10 mouse cellular contexts compared by ENCODE assay signal in the genomic region with DNA sequence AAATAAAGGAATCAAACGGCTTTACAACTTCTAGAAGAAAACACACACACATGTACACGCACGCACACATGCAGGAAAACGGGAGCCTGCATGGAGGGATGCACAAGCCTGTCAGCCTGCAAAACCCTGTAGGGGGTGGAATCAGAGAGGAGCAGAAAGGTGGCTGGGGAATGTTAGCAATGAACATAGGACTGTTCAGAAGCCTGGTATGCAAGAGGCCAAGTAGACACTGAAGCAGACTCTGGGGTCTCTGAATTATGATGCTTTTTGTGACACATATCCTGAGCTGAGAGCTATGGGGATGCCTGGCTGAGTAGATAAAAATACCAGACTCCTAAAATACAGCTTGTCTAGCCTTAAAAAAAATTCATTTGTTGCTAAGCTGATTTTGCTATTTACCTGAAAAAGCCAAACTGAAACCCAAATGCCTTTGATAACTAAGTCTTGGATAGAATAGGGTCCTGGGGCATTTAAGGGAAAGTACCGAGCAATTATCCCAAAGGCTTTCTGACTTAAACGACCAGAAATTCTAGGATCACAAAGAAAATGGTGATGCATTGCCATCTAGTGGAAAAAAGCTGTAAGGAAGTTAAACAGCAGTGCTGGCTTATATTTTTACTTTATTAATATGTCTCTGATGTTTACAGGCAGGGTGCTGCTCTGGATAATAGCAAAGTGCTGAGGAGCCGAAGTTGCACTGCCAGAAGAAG. TPM values are rescaled to one million over a fixed set of nuclear protein-coding genes. Genes with fewer than 3 reads are reported as not detected.
DNase-seq lines count a peak whose midpoint lies in the region; ATAC-seq and TF ChIP-seq lines count a peak whose summit lies in the region.
"Had no signal": no experiment of that assay in that cellular context is flagged by ENCODE, and none has a peak within 500 bp of the region (broad histone marks: within the 10 kb centered on the region; RNA-seq: fewer than 3 reads in every experiment).

No protein-coding gene starts in this region.

- H3K4me1 ChIP-seq in cortical plate, adult 2 months (ENCODE audit: control insufficient read depth, insufficient read depth, low read length) = peaks cover 11% of the 10 kb centered on the region; the same call in 1 of the 2 replicates
- no peaks in the 10 kb centered on the region for H3K4me1 ChIP-seq in neural tube, embryonic 12.5 days
- H3K4me1 ChIP-seq: liver, embryonic 13.5 days had no signal

- H3K4me3 ChIP-seq in cortical plate, adult 2 months (ENCODE audit: insufficient read depth, low read length) = no peak overlapping the region
- H3K4me3 ChIP-seq in neural tube, embryonic 12.5 days = no peak overlapping the region
- H3K4me3 ChIP-seq: embryonic facial prominence, embryonic 12.5 days; liver, embryonic 13.5 days had no signal

- ATAC-seq in neural tube, embryonic 12.5 days (ENCODE audit: low FRiP score, low read depth) = peak; percentile 30; the same call in 1 of the 2 replicates

- H3K27ac ChIP-seq in cortical plate, adult 2 months (ENCODE audit: insufficient read depth, low read length) = no peak overlapping the region
- no peak overlapping the region for H3K27ac ChIP-seq in neural tube, embryonic 12.5 days
- H3K27ac ChIP-seq: embryonic facial prominence, embryonic 12.5 days; liver, embryonic 13.5 days had no signal

- 47% methylated on average over 7 of the region's 7 CpGs for WGBS in neural tube, embryonic 12.5 days

- peak; percentile 31 for DNase-seq in layer of hippocampus, adult 9-10 months (ENCODE audit: low spot score)
- no peak for DNase-seq in layer of hippocampus, postnatal 10 days (ENCODE audit: low spot score in 2 of 2)
- DNase-seq in R1 (ENCODE audit: low read depth, low spot score) = peak; percentile 34
- DNase-seq in kidney, postnatal 14 days = peak; percentile 41
- no peak for DNase-seq in ovary, postnatal 10 days (ENCODE audit: low spot score)
- DNase-seq in thymus, postnatal 4 days = no peak
- DNase-seq: liver, embryonic 13.5 days had no signal

- H3K4me2 ChIP-seq in neural tube, embryonic 12.5 days (replicated peaks) = no peak overlapping the region
- H3K4me2 ChIP-seq: embryonic facial prominence, embryonic 12.5 days; liver, embryonic 13.5 days had no signal

- H3K9me3 ChIP-seq in neural tube, embryonic 12.5 days = no peaks in the 10 kb centered on the region
- H3K9me3 ChIP-seq: embryonic facial prominence, embryonic 12.5 days; liver, embryonic 13.5 days had no signal

- H3K36me3 ChIP-seq in neural tube, embryonic 12.5 days = no peaks in the 10 kb centered on the region
- H3K36me3 ChIP-seq: embryonic facial prominence, embryonic 12.5 days; liver, embryonic 13.5 days had no signal

- H3K9ac ChIP-seq in neural tube, embryonic 12.5 days = no peak overlapping the region
- H3K9ac ChIP-seq: embryonic facial prominence, embryonic 12.5 days; liver, embryonic 13.5 days had no signal

- 0 out of 2 replicates have a peak, but pooled peaks have one; percentile 18 for TF ChIP-seq CTCF in cortical plate, adult 2 months (IDR thresholded peaks at IDR 0.05; ENCODE audit: extremely low read depth, insufficient read depth, low read length)

- no peaks in the 10 kb centered on the region for H3K27me3 ChIP-seq in neural tube, embryonic 12.5 days (replicated peaks)
- H3K27me3 ChIP-seq: embryonic facial prominence, embryonic 12.5 days; liver, embryonic 13.5 days had no signal

- TF ChIP-seq POLR2A in cortical plate, adult 2 months (IDR thresholded peaks at IDR 0.05; ENCODE audit: extremely low read depth, insufficient read depth, low read length) = no peak

RNA-seq across cellular contexts. Expression of a gene that starts 12.4 kb away (rescaled TPM):
- not detected for total RNA-seq in layer of hippocampus, postnatal 10 days (2021)
- 0.13 TPM in 1 of 2 replicates, not detected in the other for polyA plus RNA-seq in cortical plate, adult 2 months (2012; rRNA removed)
- polyA plus RNA-seq in neural tube, embryonic 12.5 days (2016; fragmentation: Nextera tagmentation; extraction: Ambion mirVana) = not detected in 2 replicates
- polyA plus RNA-seq: embryonic facial prominence, embryonic 12.5 days; liver, embryonic 13.5 days had no signal

RNA-seq across cellular contexts. Expression of a gene that starts 31.6 kb away (rescaled TPM):
- 1 to 10 TPM; 4.6 to 4.9 TPM for total RNA-seq in layer of hippocampus, postnatal 10 days (2021)
- 2.4 and 2.8 TPM in 2 replicates for polyA plus RNA-seq in cortical plate, adult 2 months (2012; rRNA removed)
- 3.3 and 3.4 TPM in 2 replicates for polyA plus RNA-seq in neural tube, embryonic 12.5 days (2016; fragmentation: Nextera tagmentation; extraction: Ambion mirVana)

Comparison
In these comparisons a context has a peak if more than half of its experiments do, and no peak if none do; other contexts are left out.
1. DNase-seq: peak in layer of hippocampus, adult 9-10 months (single experiment), R1 (single experiment) and kidney, postnatal 14 days (single experiment); none in layer of hippocampus, postnatal 10 days (0 of 2), ovary, postnatal 10 days (single experiment) and thymus, postnatal 4 days (single experiment).